Mouse (Mus musculus) cerebellum, postnatal 36 days (tissue): ENCODE measurements around the gene Gjd3.
A peak's percentile ranks its signal among the peaks of the same experiment; 100 is the strongest.

Experiments used
- DNase-seq, 2 experiments: peaks; one replicate each; pipeline ENCODE4 v3.0.0; 2021 to 2022; ENCODE audit warnings: mixed read lengths in 2 of 2

Gene Gjd3

DNA sequence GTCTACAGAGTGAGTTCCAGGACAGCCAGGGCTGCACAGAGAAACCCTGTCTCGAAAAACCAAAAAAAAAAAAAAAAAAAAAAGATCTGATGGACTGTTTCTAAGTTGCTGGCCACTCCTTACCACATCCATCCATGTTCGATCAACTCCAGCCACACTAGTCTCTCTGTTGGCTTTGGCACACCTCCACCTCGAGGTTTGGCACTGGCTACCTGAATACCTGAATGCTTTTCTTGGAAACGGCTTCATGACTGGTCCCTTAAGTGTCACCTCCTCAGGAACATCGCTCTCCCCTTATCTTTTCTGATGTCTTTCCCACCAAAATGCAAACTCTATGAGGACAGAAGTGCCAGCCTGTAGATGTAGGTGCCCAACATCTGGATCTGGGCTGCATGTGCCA lies 3.5 kb downstream of the Gjd3 start:
- DNase-seq, result no peak

GRCm38 (mm10) chr11:98978526-98979148 lies 4.2 kb downstream of the Gjd3 start:
- DNase-seq, result no peak

DNA sequence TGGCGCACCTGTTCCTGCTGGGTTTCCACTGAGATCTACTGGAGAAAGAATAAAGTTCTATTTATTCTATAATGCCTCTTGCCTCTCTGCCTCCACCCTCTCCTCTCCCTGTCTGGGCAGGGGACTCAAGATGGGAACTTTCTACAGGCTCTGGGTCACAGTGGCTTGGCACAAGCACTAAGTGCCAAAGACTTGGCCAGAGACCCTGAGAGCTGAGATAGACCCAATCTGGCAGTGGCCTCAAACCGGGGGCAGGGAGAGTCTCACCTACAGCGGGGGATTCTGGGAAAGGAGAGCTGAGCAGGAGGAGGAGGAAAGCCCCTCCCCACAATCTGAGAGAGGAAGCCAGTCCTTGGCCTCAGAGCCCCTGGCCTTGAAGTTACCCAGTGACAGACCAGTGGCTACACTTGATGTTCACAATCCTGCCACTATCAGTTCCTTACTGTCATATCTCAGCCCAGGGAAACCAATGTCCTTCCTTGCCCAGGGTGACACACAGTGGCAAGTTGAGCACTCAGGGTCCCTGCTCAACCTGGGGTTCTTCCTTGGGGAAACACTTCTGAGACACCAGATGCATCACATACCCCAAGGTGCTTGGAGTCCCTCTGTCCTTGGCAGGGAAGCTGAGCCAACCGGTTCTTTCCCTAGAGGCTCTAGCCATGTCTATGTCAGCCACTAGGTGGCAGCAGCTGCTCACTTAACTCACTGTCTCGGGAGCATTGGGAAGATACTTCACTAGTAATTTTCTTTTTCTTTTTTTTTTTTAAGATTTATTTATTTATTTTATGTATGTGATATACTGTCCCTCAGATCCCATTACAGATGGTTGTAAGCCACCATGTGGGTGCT lies 7.7 kb downstream of the Gjd3 start:
- DNase-seq, result peak; percentile 82 to 84

GRCm38 (mm10) chr11:98974213-98974612 lies 8.6 kb downstream of the Gjd3 start:
- no peak for DNase-seq

DNA sequence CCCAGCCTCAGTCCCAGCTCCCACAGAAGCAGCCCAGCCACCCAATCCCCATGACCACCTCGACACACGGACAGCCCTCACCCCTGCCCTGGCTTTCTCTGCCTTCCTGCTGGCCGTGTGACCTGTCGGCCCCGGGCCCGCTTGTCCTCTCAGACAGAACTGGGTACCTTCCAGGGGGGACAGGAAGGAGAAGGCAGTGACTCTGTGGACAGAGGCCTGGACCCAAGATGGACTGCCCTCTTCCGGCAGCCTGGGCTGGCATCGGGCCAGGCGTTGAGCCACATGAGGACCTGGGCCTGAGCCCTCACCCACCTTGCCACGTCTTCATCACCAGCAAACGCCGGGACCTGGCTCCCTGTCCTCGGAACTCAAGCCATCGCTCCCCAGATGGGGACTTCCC lies 9.2 kb downstream of the Gjd3 start:
- DNase-seq, result peak in 1 of 2 experiments; percentile 50

GRCm38 (mm10) chr11:98972801-98973360 lies 9.9 kb downstream of the Gjd3 start:
- DNase-seq, result no peak

DNA sequence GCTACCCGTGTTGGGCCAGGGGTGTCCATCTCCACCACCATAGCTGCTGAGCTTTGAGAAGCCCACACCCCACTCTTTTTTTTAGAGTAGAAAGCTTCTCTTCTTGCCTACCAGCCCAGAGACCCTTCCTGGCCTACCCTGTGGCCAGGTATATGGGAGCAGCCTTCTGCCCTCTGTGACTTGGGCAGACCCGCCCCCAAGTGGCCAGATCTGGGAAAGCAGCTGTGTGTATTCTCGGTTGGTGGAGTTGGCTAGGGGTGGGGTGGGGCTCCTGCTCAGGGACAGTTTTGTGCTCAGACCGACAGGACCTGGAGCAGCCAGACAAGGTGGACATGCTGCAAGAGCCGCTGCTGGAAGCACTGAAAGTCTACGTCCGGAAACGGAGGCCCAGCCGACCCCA lies 10.6 kb downstream of the Gjd3 start:
- DNase-seq, result peak; percentile 92 to 94

- DNase-seq, result peak; percentile 72 to 77
Measured at GRCm38 (mm10) chr11:98971316-98972031, 11.3 kb downstream of the Gjd3 start.

DNA sequence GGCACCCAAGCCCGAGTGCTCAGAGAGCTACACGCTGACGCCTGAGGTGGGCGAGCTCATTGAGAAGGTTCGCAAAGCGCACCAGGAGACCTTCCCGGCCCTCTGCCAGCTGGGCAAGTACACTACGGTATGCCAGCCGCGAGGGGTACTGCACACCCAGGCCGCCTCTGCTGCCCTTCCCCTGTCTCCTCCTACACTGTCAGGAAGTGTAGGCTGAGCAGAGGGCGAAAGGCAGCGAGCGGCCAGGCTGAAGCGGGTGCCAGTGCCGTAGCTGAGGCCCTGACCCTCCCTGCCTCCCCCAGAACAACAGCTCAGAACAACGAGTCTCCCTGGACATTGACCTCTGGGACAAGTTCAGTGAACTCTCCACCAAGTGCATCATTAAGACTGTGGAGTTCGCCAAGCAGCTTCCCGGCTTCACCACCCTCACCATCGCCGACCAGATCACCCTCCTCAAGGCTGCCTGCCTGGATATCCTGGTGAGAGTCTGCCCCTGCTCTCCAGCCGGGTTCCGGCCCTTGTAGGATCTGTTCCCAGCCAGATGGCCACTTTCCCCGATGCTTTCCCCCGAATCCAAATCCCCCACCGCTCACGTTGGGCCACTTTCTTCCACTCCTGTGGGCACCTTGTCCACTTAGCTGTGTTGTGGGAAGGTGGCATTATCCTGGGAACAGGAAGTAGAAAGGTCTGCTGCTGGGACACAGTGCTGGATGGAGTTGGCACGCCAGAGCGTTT lies 12.5 kb downstream of the Gjd3 start:
- DNase-seq, result peak in 1 of 2 experiments; percentile 15

- DNase-seq, result no peak
Measured at GRCm38 (mm10) chr11:98969496-98969927, 13.3 kb downstream of the Gjd3 start.

DNA sequence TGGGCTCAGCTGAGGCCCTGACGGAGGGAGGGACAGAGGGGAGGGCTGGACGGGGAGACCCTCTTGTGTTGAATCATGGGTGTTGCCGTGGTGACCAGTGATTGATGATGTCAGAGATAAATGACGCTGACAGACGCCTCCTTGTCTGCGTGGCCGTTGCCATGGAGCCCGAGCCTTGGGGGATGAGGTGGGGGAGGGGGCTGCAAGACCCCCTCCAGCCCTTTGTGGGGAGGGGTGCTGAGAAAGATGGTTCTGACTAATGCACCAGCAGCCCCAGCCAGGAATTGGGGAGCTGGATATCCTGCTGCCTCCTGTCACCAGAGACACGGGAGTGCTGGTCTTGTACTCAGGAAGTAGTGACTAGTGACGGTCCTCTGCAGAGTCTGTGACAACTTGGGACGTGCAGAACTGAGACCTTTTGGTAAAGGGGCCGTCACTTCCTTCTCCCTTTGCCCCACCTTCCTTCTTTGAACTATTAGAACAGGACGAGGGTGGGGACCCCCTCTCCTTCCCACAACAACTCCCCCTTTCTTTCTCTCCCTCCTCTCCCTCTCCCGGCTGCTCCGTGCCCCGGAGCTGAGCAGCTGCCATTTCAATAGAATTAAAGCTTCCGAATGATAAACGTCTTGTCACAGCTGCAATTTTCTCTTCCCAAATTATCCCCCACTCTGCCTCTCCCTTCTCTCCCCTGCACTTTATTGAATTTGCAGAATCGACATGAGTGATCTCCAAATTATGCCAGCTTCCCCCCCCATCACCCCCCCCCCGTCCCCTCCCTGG lies 13.9 kb downstream of the Gjd3 start:
- DNase-seq, result no peak

GRCm38 (mm10) chr11:98968079-98968478 lies 14.7 kb downstream of the Gjd3 start:
- no peak for DNase-seq

GRCm38 (mm10) chr11:98966499-98967141 lies 16.2 kb downstream of the Gjd3 start:
- peak; percentile 73 to 77 for DNase-seq

GRCm38 (mm10) chr11:98965416-98966077 lies 17.3 kb downstream of the Gjd3 start:
- DNase-seq, result no peak

- peak; percentile 61 to 62 for DNase-seq
Measured at GRCm38 (mm10) chr11:98964616-98965415, 18.0 kb downstream of the Gjd3 start.

DNA sequence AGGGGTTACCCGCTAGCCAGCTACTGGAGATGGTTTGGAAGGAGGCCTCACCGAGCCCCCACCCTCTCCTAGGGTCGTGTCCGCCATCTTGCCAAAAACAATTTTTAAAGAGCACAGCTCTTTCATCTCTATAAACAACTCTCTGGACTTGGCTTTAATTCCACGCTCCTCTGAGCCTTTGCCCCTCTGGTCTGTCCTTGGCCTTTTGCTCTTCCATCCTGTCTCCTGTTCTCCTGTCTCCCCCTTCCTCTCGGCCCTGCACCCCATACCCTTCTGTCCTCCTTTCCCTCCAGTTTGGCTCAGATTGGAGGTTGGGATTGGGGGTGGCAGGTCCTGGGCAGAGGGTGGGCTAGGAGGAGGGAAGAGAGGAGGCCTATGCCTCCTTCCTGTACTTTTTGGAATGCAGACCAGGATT lies 18.6 kb downstream of the Gjd3 start:
- DNase-seq, result no peak

- DNase-seq, result peak in 1 of 2 experiments; percentile 15
Measured at GRCm38 (mm10) chr11:98963191-98964021, 19.4 kb downstream of the Gjd3 start.

DNA sequence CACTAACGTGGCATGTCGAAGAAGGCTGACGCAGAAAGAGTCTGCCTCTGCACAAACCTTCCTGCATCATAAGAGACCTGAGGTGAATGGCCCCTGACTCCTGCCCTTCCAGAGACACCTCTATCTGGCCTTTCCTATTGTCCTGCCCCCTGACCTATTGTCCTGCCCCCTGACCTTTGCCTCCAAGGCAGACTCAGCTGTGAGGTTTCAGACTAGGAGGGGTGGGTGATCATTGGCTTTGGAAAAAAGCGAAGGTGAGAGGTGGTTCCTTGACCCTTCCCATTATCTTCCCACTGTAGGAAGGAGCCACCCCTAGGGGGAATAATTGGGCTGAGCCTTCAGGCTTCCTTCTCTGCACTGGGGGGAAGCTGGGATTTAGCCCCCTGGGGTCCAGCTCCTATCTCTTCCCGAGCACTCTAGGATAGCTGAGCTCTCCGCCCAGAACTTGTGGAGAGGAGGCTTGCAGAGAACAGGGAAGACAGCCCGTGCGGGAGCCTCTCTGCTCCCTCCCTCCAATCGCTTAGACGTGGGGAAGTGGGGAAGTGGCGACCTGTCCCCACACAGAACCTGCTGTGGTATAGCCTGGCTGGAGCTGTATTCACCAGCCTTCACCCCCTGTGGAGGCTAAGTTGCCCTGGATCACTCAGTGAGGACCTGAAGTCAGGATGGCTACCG lies 20.3 kb downstream of the Gjd3 start:
- no peak for DNase-seq
